17 mouse cellular contexts compared by ENCODE assay signal in the genomic region with DNA sequence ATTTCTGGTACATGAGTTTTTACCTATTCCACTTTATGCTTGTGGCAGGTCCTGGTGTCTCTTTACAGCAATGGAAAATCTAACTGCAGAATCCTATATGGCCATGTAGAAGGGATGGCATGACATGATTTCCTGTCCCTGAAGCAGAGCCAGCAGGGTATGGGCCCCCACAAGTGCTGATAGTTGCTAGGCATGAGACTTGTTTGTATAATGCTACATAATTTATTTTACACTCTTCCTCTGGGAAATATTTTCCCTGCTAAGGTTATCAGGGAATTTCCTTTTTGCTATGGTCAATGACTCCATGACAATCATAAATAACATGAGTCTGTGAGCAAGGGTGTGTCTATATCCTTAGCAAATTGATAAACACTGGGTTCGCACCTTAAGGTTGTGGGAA. TPM values are rescaled to one million over a fixed set of nuclear protein-coding genes. Genes with fewer than 3 reads are reported as not detected.
"Had no signal": no experiment of that assay in that cellular context is flagged by ENCODE, and none has a peak within 500 bp of the region (broad histone marks: within the 10 kb centered on the region; RNA-seq: fewer than 3 reads in every experiment).

No protein-coding gene starts in this region.

- DNase-seq: retina, postnatal 1 day; right cerebral cortex, adult 18-20 months; right cerebral cortex, postnatal 14 days; right cerebral cortex, postnatal 25 days; right cerebral cortex, postnatal 4 days; spleen, adult 18-20 months; thymus, adult 18-20 months; thymus, adult 2 months; thymus, postnatal 14 days; thymus, postnatal 25 days; thymus, postnatal 36 days; thymus, postnatal 4 days had no signal

- H3K4me2 ChIP-seq: neural tube, embryonic 13.5 days; neural tube, embryonic 15.5 days; stomach, embryonic 15.5 days had no signal

- H3K4me1 ChIP-seq: neural tube, embryonic 13.5 days; neural tube, embryonic 15.5 days; stomach, embryonic 15.5 days had no signal

- H3K36me3 ChIP-seq: neural tube, embryonic 13.5 days; neural tube, embryonic 15.5 days; stomach, embryonic 15.5 days had no signal

- H3K4me3 ChIP-seq: neural tube, embryonic 13.5 days; neural tube, embryonic 15.5 days; stomach, embryonic 15.5 days had no signal

- H3K9me3 ChIP-seq: neural tube, embryonic 13.5 days; neural tube, embryonic 15.5 days; stomach, embryonic 15.5 days had no signal

- H3K27me3 ChIP-seq: neural tube, embryonic 13.5 days; neural tube, embryonic 15.5 days; stomach, embryonic 15.5 days had no signal

- H3K9ac ChIP-seq: neural tube, embryonic 13.5 days; neural tube, embryonic 15.5 days; stomach, embryonic 15.5 days had no signal

- H3K27ac ChIP-seq: neural tube, embryonic 13.5 days; neural tube, embryonic 15.5 days; stomach, embryonic 15.5 days; stomach, postnatal 0 days had no signal

RNA-seq across cellular contexts. Expression of a gene that starts 12.3 kb away (rescaled TPM):
- polyA plus RNA-seq: neural tube, embryonic 14.5 days had no signal
